Comparison of ENCODE assay signal across 20 mouse cellular contexts in the genomic region with DNA sequence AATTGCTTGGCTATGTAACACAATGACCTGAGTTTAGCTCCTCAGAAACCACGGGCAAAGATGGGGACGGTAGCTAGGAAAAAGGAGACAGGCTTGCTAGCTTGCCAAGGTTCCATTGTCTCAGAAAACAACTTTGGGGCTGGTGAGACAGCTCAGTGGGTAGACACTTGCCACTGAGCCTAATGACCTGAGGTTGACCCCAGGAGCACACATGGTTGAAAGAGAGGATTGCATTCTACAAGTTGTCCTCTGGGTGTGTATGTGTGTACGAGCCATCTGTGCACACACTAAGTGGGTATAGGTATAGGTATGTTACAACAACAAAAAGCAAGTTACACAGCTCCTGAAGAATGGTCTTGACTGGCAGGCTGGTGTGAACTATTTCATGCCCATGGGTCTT.
DNase-seq lines count a peak whose midpoint lies in the region; ATAC-seq lines count a peak whose summit lies in the region.
"Had no signal": no experiment of that assay in that cellular context is flagged by ENCODE, and none has a peak within 500 bp of the region (broad histone marks: within the 10 kb centered on the region; RNA-seq: fewer than 3 reads in every experiment).

No protein-coding gene starts in this region.

- 84% methylated on average over 3 of the region's 3 CpGs for WGBS in intestine, embryonic 14.5 days
- 79% methylated on average over 3 of the region's 3 CpGs for WGBS in intestine, embryonic 16.5 days

- H3K4me2 ChIP-seq in intestine, embryonic 14.5 days (ENCODE audit: low read length) = no peak overlapping the region
- no peak overlapping the region for H3K4me2 ChIP-seq in intestine, embryonic 16.5 days (ENCODE audit: low read depth, low read length)
- H3K4me2 ChIP-seq: embryonic facial prominence, embryonic 15.5 days; heart, embryonic 12.5 days; hindbrain, embryonic 15.5 days; intestine, embryonic 15.5 days had no signal

- H3K4me3 ChIP-seq in intestine, embryonic 14.5 days (ENCODE audit: low read depth, low read length) = no peak overlapping the region
- no peak overlapping the region for H3K4me3 ChIP-seq in intestine, embryonic 16.5 days (ENCODE audit: low read length)
- H3K4me3 ChIP-seq: embryonic facial prominence, embryonic 15.5 days; erythroblast, embryonic 14.5 days; forebrain, embryonic 10.5 days; gastrocnemius, adult 2 months; heart, embryonic 12.5 days; hindbrain, embryonic 10.5 days; hindbrain, embryonic 15.5 days; intestine, embryonic 15.5 days had no signal

- no peaks in the 10 kb centered on the region for H3K36me3 ChIP-seq in intestine, embryonic 14.5 days (ENCODE audit: control insufficient read depth, insufficient read depth, low read length)
- H3K36me3 ChIP-seq in intestine, embryonic 16.5 days (ENCODE audit: control insufficient read depth, insufficient read depth, low read length) = no peaks in the 10 kb centered on the region
- H3K36me3 ChIP-seq: embryonic facial prominence, embryonic 15.5 days; heart, embryonic 12.5 days; hindbrain, embryonic 10.5 days; hindbrain, embryonic 15.5 days; intestine, embryonic 15.5 days had no signal

- H3K4me1 ChIP-seq in intestine, embryonic 14.5 days (replicated peaks; ENCODE audit: control insufficient read depth, insufficient read depth, low read length) = 0 out of 2 replicates have a peak, but pooled peaks cover 13% of the 10 kb centered on the region
- 0 out of 2 replicates have a peak, but pooled peaks cover 6% of the 10 kb centered on the region for H3K4me1 ChIP-seq in intestine, embryonic 16.5 days (ENCODE audit: control insufficient read depth, insufficient read depth, low read length)

- peak overlapping the region; percentile 47; the same call in 1 of the 2 replicates for H3K27ac ChIP-seq in intestine, embryonic 14.5 days (ENCODE audit: low read depth)
- H3K27ac ChIP-seq in intestine, embryonic 16.5 days (ENCODE audit: low read length) = no peak overlapping the region
- H3K27ac ChIP-seq: embryonic facial prominence, embryonic 15.5 days; forebrain, embryonic 10.5 days; gastrocnemius, adult 2 months; hindbrain, embryonic 10.5 days; hindbrain, embryonic 15.5 days; intestine, embryonic 15.5 days had no signal

- no peak for ATAC-seq in intestine, embryonic 14.5 days (replicated peaks; ENCODE audit: low FRiP score, low TSS enrichment, low read depth)
- ATAC-seq in intestine, embryonic 16.5 days = no peak
- peak; percentile 51 for ATAC-seq in CD4-positive, CD25-positive, alpha-beta regulatory T cell, adult 4 months
- ATAC-seq: forebrain, embryonic 14.5 days; intestine, embryonic 15.5 days had no signal

- DNase-seq in intestine, embryonic 14.5 days (ENCODE audit: low spot score) = no peak
- peak; percentile 60 for DNase-seq in induced T-regulatory cell, adult 2 months (ENCODE audit: low read depth)
- DNase-seq in kidney, postnatal 25 days = no peak
- DNase-seq in adrenal gland, postnatal 25 days = no peak
- DNase-seq in cerebellum, adult 11 months = no peak
- DNase-seq: adrenal gland, postnatal 10 days; cerebellum, adult 8-10 months; embryo, embryonic 11 days; gastrocnemius, postnatal 25 days had no signal

- no peak overlapping the region for H3K9ac ChIP-seq in intestine, embryonic 14.5 days (ENCODE audit: low read length)
- no peak overlapping the region for H3K9ac ChIP-seq in intestine, embryonic 16.5 days (ENCODE audit: low read depth, low read length)
- H3K9ac ChIP-seq: embryonic facial prominence, embryonic 15.5 days; heart, embryonic 12.5 days; hindbrain, embryonic 15.5 days; intestine, embryonic 15.5 days had no signal

- H3K27me3 ChIP-seq in intestine, embryonic 14.5 days (replicated peaks; ENCODE audit: control insufficient read depth, insufficient read depth, low read length) = no peaks in the 10 kb centered on the region
- H3K27me3 ChIP-seq in intestine, embryonic 16.5 days (replicated peaks; ENCODE audit: control insufficient read depth, insufficient read depth, low read length) = no peaks in the 10 kb centered on the region
- H3K27me3 ChIP-seq: embryonic facial prominence, embryonic 15.5 days; heart, embryonic 12.5 days; hindbrain, embryonic 15.5 days; intestine, embryonic 15.5 days had no signal

- H3K9me3 ChIP-seq in intestine, embryonic 14.5 days (ENCODE audit: control insufficient read depth, low read length) = no peaks in the 10 kb centered on the region
- H3K9me3 ChIP-seq in intestine, embryonic 16.5 days (ENCODE audit: control insufficient read depth, low read length) = no peaks in the 10 kb centered on the region
- H3K9me3 ChIP-seq: embryonic facial prominence, embryonic 15.5 days; forebrain, embryonic 10.5 days; heart, embryonic 12.5 days; hindbrain, embryonic 10.5 days; hindbrain, embryonic 15.5 days; intestine, embryonic 15.5 days had no signal
